Mouse (Mus musculus): ENCODE measurements around the gene Imp4. TPM values are rescaled to one million over a fixed set of nuclear protein-coding genes. Genes with fewer than 3 reads are reported as not detected.

The Imp4 gene
- polyA plus RNA-seq, 1 experiment from 2014 or later = 90.3 TPM

- H3K4me1 ChIP-seq (replicated peaks) = peaks cover 9% of the 10 kb centered on the region
- no peak overlapping the region for H3K9ac ChIP-seq (replicated peaks)
- H3K4me2 ChIP-seq = no peak overlapping the region
- no peak for ATAC-seq (ENCODE audit: insufficient number of reproducible peaks, insufficient read depth, low FRiP score, low TSS enrichment, low read depth)
- peaks cover 48% of the 10 kb centered on the region for H3K27me3 ChIP-seq
- WGBS = 17% methylated on average over 7 of the region's 7 CpGs
- H3K9me3 ChIP-seq = peaks cover 3% of the 10 kb centered on the region; the same call in 1 of the 2 replicates
- H3K36me3 ChIP-seq = no peaks in the 10 kb centered on the region
- H3K4me3 ChIP-seq (replicated peaks) = no peak overlapping the region
- no peak overlapping the region for H3K27ac ChIP-seq
These were observed 23.1 kb downstream of the Imp4 start for GRCm38 (mm10) chr1:34462766-34463165.

- 86% methylated on average over 8 of the region's 8 CpGs for WGBS
- Histone ChIP-seq H3K9ac (replicated peaks) (no peak overlapping the region), H3K4me3 (replicated peaks) (no peak overlapping the region), H3K9me3 (peaks cover 3% of the 10 kb centered on the region; the same call in 1 of the 2 replicates), H3K27me3 (peaks cover 32% of the 10 kb centered on the region), H3K4me2 (no peak overlapping the region), H3K27ac (no peak overlapping the region), H3K4me1 (replicated peaks) (peaks cover 6% of the 10 kb centered on the region), H3K36me3 (no peaks in the 10 kb centered on the region)
- no peak for ATAC-seq (ENCODE audit: insufficient number of reproducible peaks, insufficient read depth, low FRiP score, low TSS enrichment, low read depth)
These were observed 24.7 kb downstream of the Imp4 start for GRCm38 (mm10) chr1:34464310-34464817.

GRCm38 (mm10) chr1:34465445-34465844 lies 25.8 kb downstream of the Imp4 start:
- Histone ChIP-seq H3K27me3 (peaks cover 21% of the 10 kb centered on the region), H3K4me3 (replicated peaks) (no peak overlapping the region), H3K36me3 (no peaks in the 10 kb centered on the region), H3K9ac (replicated peaks) (no peak overlapping the region), H3K4me2 (no peak overlapping the region), H3K4me1 (replicated peaks) (no peaks in the 10 kb centered on the region), H3K9me3 (peaks cover 3% of the 10 kb centered on the region; the same call in 1 of the 2 replicates), H3K27ac (no peak overlapping the region)
- no peak for ATAC-seq (ENCODE audit: insufficient number of reproducible peaks, insufficient read depth, low FRiP score, low TSS enrichment, low read depth)
- 85% methylated on average over 6 of the region's 6 CpGs for WGBS

- 69% methylated on average over 3 of the region's 3 CpGs for WGBS
- Histone ChIP-seq H3K4me3 (replicated peaks) (no peak overlapping the region), H3K9me3 (peaks cover 3% of the 10 kb centered on the region; the same call in 1 of the 2 replicates), H3K9ac (replicated peaks) (no peak overlapping the region), H3K27me3 (peaks cover 15% of the 10 kb centered on the region), H3K36me3 (no peaks in the 10 kb centered on the region), H3K4me1 (replicated peaks) (peaks cover 8% of the 10 kb centered on the region; the same call in 1 of the 2 replicates), H3K4me2 (no peak overlapping the region), H3K27ac (no peak overlapping the region)
- ATAC-seq (ENCODE audit: insufficient number of reproducible peaks, insufficient read depth, low FRiP score, low TSS enrichment, low read depth) = no peak
These were observed 28.4 kb downstream of the Imp4 start for GRCm38 (mm10) chr1:34468051-34468450.

- peaks cover 3% of the 10 kb centered on the region; the same call in 1 of the 2 replicates for H3K9me3 ChIP-seq
- no peak for ATAC-seq (ENCODE audit: insufficient number of reproducible peaks, insufficient read depth, low FRiP score, low TSS enrichment, low read depth)
- H3K27me3 ChIP-seq = peaks cover 16% of the 10 kb centered on the region
- no peak overlapping the region for H3K27ac ChIP-seq
- H3K4me3 ChIP-seq (replicated peaks) = no peak overlapping the region
- H3K4me1 ChIP-seq (replicated peaks) = peaks cover 13% of the 10 kb centered on the region; the same call in 1 of the 2 replicates
- H3K36me3 ChIP-seq = no peaks in the 10 kb centered on the region
- WGBS = 79% methylated on average over 4 of the region's 4 CpGs
- no peak overlapping the region for H3K4me2 ChIP-seq
- no peak overlapping the region for H3K9ac ChIP-seq (replicated peaks)
These were observed 28.8 kb downstream of the Imp4 start for GRCm38 (mm10) chr1:34468500-34468899.

- Histone ChIP-seq H3K4me3 (replicated peaks) (no peak overlapping the region), H3K27ac (no peak overlapping the region), H3K9me3 (peaks cover 3% of the 10 kb centered on the region; the same call in 1 of the 2 replicates), H3K27me3 (peaks cover 15% of the 10 kb centered on the region), H3K36me3 (no peaks in the 10 kb centered on the region), H3K9ac (replicated peaks) (no peak overlapping the region; the same call in 1 of the 2 replicates), H3K4me1 (replicated peaks) (peaks cover 13% of the 10 kb centered on the region; the same call in 1 of the 2 replicates), H3K4me2 (no peak overlapping the region)
- 72% methylated on average over 5 of the region's 5 CpGs for WGBS
- no peak for ATAC-seq (ENCODE audit: insufficient number of reproducible peaks, insufficient read depth, low FRiP score, low TSS enrichment, low read depth)
These were observed 30.1 kb downstream of the Imp4 start for GRCm38 (mm10) chr1:34469801-34470200.

GRCm38 (mm10) chr1:34472427-34473300 lies 33.0 kb downstream of the Imp4 start:
- peaks cover 18% of the 10 kb centered on the region for H3K27me3 ChIP-seq
- H3K4me1 ChIP-seq (replicated peaks) = peaks cover 13% of the 10 kb centered on the region; the same call in 1 of the 2 replicates
- peak overlapping the region; percentile 66 for H3K9ac ChIP-seq (replicated peaks)
- no peaks in the 10 kb centered on the region for H3K9me3 ChIP-seq
- H3K27ac ChIP-seq = no peak overlapping the region
- peak overlapping the region; percentile 61 for H3K4me3 ChIP-seq (replicated peaks)
- ATAC-seq (ENCODE audit: insufficient number of reproducible peaks, insufficient read depth, low FRiP score, low TSS enrichment, low read depth) = peak; percentile 76
- WGBS = 1% methylated on average over 42 of the region's 43 CpGs
- H3K4me2 ChIP-seq = peak overlapping the region; percentile 95
- H3K36me3 ChIP-seq = no peaks in the 10 kb centered on the region

- no peaks in the 10 kb centered on the region for H3K36me3 ChIP-seq
- no peak overlapping the region for H3K9ac ChIP-seq (replicated peaks)
- H3K4me2 ChIP-seq = peak overlapping the region; percentile 32
- no peak; the same call in 1 of the 2 replicates for ATAC-seq (ENCODE audit: insufficient number of reproducible peaks, insufficient read depth, low FRiP score, low TSS enrichment, low read depth)
- 0 out of 2 replicates have a peak overlapping the region, but pooled peaks have one; percentile 17 for H3K27ac ChIP-seq
- 23% methylated on average over 11 of the region's 11 CpGs for WGBS
- H3K27me3 ChIP-seq = 0 out of 2 replicates have a peak, but pooled peaks cover 3% of the 10 kb centered on the region
- peaks cover 14% of the 10 kb centered on the region for H3K4me1 ChIP-seq (replicated peaks)
- no peaks in the 10 kb centered on the region for H3K9me3 ChIP-seq
- no peak overlapping the region for H3K4me3 ChIP-seq (replicated peaks)
These were observed 39.4 kb downstream of the Imp4 start for GRCm38 (mm10) chr1:34478891-34479655.

- H3K4me2 ChIP-seq = no peak overlapping the region
- peaks cover 19% of the 10 kb centered on the region for H3K4me1 ChIP-seq (replicated peaks)
- ATAC-seq (ENCODE audit: insufficient number of reproducible peaks, insufficient read depth, low FRiP score, low TSS enrichment, low read depth) = no peak
- no peak overlapping the region for H3K27ac ChIP-seq
- 81% methylated on average over 5 of the region's 5 CpGs for WGBS
- H3K27me3 ChIP-seq = peaks cover 15% of the 10 kb centered on the region
- H3K9me3 ChIP-seq = no peaks in the 10 kb centered on the region
- no peaks in the 10 kb centered on the region for H3K36me3 ChIP-seq
- no peak overlapping the region for H3K9ac ChIP-seq (replicated peaks)
- no peak overlapping the region for H3K4me3 ChIP-seq (replicated peaks)
These were observed 41.1 kb downstream of the Imp4 start for GRCm38 (mm10) chr1:34480801-34481200.

GRCm38 (mm10) chr1:34481920-34482669 lies 42.4 kb downstream of the Imp4 start:
- Histone ChIP-seq H3K4me2 (no peak overlapping the region), H3K4me1 (replicated peaks) (peaks cover 19% of the 10 kb centered on the region), H3K4me3 (replicated peaks) (no peak overlapping the region), H3K36me3 (no peaks in the 10 kb centered on the region), H3K9me3 (no peaks in the 10 kb centered on the region), H3K27me3 (peaks cover 17% of the 10 kb centered on the region), H3K9ac (replicated peaks) (no peak overlapping the region), H3K27ac (no peak overlapping the region)
- no peak for ATAC-seq (ENCODE audit: insufficient number of reproducible peaks, insufficient read depth, low FRiP score, low TSS enrichment, low read depth)
- 36% methylated on average over 5 of the region's 5 CpGs for WGBS

Measured in limb, embryonic 12.5 days (tissue).